Mouse (Mus musculus) liver, embryonic 11.5 days (tissue): ENCODE measurements around the gene Zfp148. TPM values are rescaled to one million over a fixed set of nuclear protein-coding genes. Genes with fewer than 3 reads are reported as not detected.

Source experiments
- ATAC-seq: fragments of 200-750 bp; cut with Nextera tagmentation; replicated peaks from 2 replicates; pipeline ENCODE4 v1.8.0; 2017; ENCODE audit warnings: moderate number of reproducible peaks, mild to moderate bottlenecking, moderate TSS enrichment, moderate library complexity; ENCODE audit not compliant: low FRiP score
- DNase-seq: peaks from one replicate; pipeline ENCODE4 v3.0.0-alpha.2; 2017; ENCODE audit warnings: low spot score
- H3K27ac ChIP-seq: fragments of 300-500 bp; sonication (generic); 2 replicates; pipeline ENCODE4 v1.5.1; 2014; ENCODE audit warnings: mild to moderate bottlenecking, low read depth, low read length, control low read depth
- H3K27me3 ChIP-seq: fragments of 300-500 bp; sonication (generic); replicated peaks from 2 replicates; pipeline ENCODE4 v1.6.1; 2014; ENCODE audit warnings: low read length, mixed read lengths; ENCODE audit not compliant: control insufficient read depth, insufficient read depth
- H3K36me3 ChIP-seq: fragments of 300-500 bp; sonication (generic); 2 replicates; pipeline ENCODE4 v1.6.1; 2014; ENCODE audit warnings: mild to moderate bottlenecking, low read length, moderate library complexity, mixed read lengths; ENCODE audit not compliant: control insufficient read depth, insufficient read depth
- H3K4me1 ChIP-seq: fragments of 300-500 bp; sonication (generic); replicated peaks from 2 replicates; pipeline ENCODE4 v1.6.1; 2014; ENCODE audit warnings: low read length, mixed read lengths; ENCODE audit not compliant: control insufficient read depth, insufficient read depth
- H3K4me2 ChIP-seq: fragments of 300-500 bp; sonication (generic); 2 replicates; pipeline ENCODE4 v1.6.1; 2014; ENCODE audit warnings: mild to moderate bottlenecking, control low read depth, moderate library complexity
- H3K4me3 ChIP-seq: fragments of 300-500 bp; sonication (generic); 2 replicates; pipeline ENCODE4 v1.5.1; 2014; ENCODE audit warnings: low read depth, low read length, control low read depth
- H3K9ac ChIP-seq: fragments of 300-500 bp; sonication (generic); 2 replicates; pipeline ENCODE4 v1.6.1; 2014; ENCODE audit warnings: low read depth, low read length, control low read depth
- H3K9me3 ChIP-seq: fragments of 300-500 bp; sonication (generic); 2 replicates; pipeline ENCODE4 v1.6.1; 2016; ENCODE audit warnings: low read length, inconsistent platforms, mixed read lengths; ENCODE audit not compliant: control insufficient read depth
- WGBS: fragments of 180-500 bp; shearing (Covaris S2); extraction: QIAGEN DNeasy Blood & Tissue Kit; methylation state at CpG from one replicate; pipeline ENCODE4 v1.1.7; 2014; 5-methylcytosine and 5-hydroxymethylcytosine counted together
- polyA plus RNA-seq: library from polyadenylated mRNA; unstranded; fragments of >200 nt; fragmentation: Nextera tagmentation; extraction: Ambion mirVana; gene quantifications from 2 replicates; pipeline ENCODE4 v1.2.1, GENCODE M21; 2014

Zfp148 gene
- polyA plus RNA-seq, 1 experiment from 2014 or later: 27.5 TPM

DNA sequence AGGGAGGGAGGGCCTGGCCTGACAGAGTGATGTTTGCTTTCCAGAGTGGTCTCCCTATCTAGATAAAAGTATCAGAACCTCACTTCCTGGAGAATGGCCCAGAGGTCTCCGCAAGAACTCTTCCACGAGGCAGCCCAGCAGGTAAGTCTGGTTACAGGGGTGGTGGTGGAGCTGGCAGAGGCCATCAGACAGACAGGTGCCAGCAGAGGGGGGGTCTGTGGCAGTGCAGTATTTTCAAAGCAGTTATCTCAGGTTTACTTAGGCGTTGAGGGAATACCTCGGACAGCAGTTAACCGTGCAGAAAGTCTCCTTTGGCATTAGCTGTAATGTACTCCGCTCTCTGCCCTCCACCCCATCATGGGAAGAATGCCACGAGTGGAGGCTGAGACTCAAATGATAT, 137.6 kb downstream of the Zfp148 start:
- Histone ChIP-seq H3K9ac (no peak overlapping the region), H3K27ac (no peak overlapping the region), H3K36me3 (no peaks in the 10 kb centered on the region), H3K9me3 (no peaks in the 10 kb centered on the region), H3K4me1 (no peaks in the 10 kb centered on the region), H3K4me3 (no peak overlapping the region), H3K27me3 (peaks cover 5% of the 10 kb centered on the region), H3K4me2 (no peak overlapping the region)
- no peak for DNase-seq
- ATAC-seq: no peak
- 62% methylated on average over 7 of the region's 7 CpGs for whole genome bisulfite sequencing

DNA sequence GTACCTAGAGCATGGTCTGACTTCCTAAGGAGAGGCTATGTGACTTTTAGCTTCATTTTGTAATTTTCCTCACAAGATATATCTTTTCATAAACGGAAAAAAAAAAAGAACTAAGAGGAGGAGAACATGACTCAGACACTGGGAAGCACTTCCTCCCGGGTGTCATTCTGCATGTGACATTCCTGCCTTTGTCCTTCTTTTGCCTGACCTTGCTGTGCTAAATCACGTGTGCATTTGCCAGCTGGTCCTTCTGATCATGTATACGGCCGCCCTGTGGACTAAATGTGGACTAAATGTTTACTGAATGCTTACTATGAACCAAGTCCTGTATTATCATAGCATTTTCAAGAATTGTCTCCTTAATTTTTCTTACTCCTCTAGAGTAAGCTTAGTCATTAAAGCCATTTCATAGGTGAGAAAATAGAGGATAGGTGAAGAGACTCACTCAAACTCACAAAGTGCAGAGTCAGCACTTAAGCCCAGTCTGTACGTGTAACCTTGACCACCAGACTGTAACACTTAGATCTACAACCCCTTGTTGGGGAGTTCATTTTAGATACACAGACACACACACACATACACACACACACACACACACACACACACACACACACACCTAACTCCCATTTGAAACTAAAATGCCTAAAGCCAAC, 139.4 kb downstream of the Zfp148 start:
- ATAC-seq (no peak), DNase-seq (no peak)
- Histone ChIP-seq H3K27me3 (peaks cover 5% of the 10 kb centered on the region), H3K4me1 (no peaks in the 10 kb centered on the region), H3K4me2 (no peak overlapping the region), H3K36me3 (no peaks in the 10 kb centered on the region), H3K9me3 (no peaks in the 10 kb centered on the region), H3K9ac (no peak overlapping the region), H3K27ac (no peak overlapping the region), H3K4me3 (no peak overlapping the region)
- WGBS: 71% methylated on average over 6 of the region's 6 CpGs

DNA sequence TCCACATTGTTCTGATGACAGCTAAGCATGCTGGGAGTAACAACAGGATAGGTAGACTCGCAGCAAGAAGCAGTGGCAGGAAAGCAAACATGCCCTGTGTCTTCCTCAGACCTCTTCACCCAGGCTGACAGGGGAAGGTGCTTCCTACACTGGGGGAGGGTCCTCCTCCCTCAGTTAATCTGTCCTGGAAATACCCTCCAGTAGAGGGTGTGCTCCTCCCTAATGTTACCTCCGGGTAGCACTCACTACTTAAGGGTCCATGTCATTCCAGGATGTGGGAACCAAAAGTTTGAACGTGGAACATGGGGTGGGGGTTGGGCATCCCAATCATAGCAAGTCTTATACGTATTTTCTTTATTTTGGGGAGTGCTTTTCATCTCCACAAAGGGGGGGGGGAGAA, 141.9 kb downstream of the Zfp148 start:
- no peak for DNase-seq
- Histone ChIP-seq H3K27me3 (peaks cover under 1% of the 10 kb centered on the region; the same call in 1 of the 2 replicates), H3K9ac (no peak overlapping the region), H3K36me3 (no peaks in the 10 kb centered on the region), H3K4me1 (no peaks in the 10 kb centered on the region), H3K4me2 (no peak overlapping the region), H3K4me3 (no peak overlapping the region), H3K27ac (no peak overlapping the region), H3K9me3 (no peaks in the 10 kb centered on the region)
- no peak for ATAC-seq
- WGBS: 40% methylated on average over 4 of the region's 4 CpGs

DNA sequence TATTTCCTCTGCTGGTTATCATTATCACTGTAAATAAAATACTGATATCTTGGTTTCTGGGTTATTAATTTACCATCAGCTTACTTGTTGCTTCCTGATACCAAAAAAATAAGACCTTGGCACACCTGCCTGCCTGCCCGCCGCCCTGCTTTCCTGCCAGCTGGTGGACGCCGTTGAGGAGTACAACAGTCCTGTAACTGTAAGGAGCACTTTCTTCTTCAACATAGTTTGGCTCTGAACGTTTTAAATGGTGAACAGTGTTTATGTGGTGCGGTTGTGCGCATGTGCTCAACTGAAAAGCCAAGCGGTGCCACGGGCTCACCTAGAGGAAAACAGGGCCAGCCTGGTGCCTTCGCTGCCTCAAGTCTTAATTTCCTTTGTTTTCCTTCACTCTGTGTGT, 142.9 kb downstream of the Zfp148 start:
- WGBS: 86% methylated on average over 10 of the region's 10 CpGs

DNA sequence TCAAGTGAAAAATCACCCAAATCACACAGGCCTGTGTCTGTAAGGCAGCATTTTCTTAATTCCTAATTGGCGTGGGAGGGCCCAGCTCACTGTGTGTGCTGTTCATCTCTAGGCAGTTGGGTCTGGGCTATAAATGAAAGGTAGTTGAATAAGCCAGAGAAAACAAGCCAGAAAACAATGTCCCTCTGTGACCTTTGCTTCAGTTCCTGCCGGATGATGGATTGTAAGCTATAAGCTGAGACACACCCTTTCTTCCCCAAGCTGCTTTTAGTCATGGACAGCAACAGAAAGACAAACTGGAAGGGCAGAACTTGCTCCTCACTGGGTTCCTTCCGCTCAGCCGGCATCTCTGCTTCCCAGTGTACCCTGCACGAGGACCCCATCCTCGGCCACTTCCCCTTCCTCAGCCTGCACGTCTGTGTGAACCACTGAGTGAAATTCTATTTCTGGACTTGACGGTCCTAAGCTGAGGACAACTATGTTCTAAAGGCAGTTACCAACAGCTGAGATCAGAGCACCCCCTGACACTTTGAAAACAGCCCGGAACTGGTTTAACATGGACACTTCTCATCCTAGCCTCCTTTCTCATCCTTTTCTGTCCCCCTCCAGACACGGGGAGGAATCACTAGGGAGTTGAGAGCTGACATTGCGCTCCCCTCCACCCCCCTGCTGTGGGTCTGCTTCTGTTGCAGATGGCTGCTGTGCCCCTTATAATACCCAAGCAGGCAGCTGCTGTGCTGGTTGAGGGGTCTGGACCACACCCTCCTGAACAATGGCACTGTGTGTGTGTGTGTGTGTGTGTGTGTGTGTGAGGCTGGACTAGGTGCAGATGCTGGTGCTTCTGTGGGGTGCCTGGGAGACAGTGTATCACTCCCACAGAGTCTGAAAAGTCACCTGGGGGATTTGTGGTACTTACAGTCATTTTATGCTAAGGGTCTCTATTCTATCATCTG, 149.1 kb downstream of the Zfp148 start:
- 67% methylated on average over 11 of the region's 11 CpGs for WGBS
- Histone ChIP-seq H3K9me3 (no peaks in the 10 kb centered on the region), H3K27me3 (no peaks in the 10 kb centered on the region), H3K4me2 (no peak overlapping the region), H3K4me3 (no peak overlapping the region), H3K27ac (no peak overlapping the region), H3K4me1 (no peaks in the 10 kb centered on the region), H3K36me3 (no peaks in the 10 kb centered on the region), H3K9ac (no peak overlapping the region)
- no peak for DNase-seq
- no peak for ATAC-seq

More for the DNA sequence above, 142.9 kb downstream of the Zfp148 start:
- Histone ChIP-seq H3K9ac (no peak overlapping the region), H3K4me1 (no peaks in the 10 kb centered on the region), H3K9me3 (no peaks in the 10 kb centered on the region), H3K4me2 (no peak overlapping the region), H3K36me3 (no peaks in the 10 kb centered on the region), H3K4me3 (no peak overlapping the region), H3K27ac (no peak overlapping the region), H3K27me3 (no peaks in the 10 kb centered on the region)
- ATAC-seq: no peak
- DNase-seq: no peak

DNA sequence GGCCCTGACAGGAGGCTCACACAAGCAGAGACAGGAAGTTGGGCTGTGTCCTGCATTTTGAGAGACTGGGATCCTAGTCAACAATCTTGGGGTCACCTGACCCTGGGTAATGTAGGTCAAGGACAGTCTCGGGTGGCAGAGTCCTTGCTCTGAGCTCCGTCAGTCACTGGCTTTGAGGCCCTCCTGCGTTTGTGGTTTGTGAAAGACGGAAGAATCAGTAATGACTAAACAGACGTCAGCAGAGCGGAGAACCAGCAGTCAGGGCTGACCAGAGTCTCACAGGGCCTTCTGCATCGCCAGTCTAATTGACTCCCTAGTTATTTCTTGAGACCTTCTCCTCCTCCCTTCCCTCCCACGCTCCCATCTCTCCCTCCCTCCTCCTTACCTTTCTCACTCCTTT, 150.5 kb downstream of the Zfp148 start:
- DNase-seq (no peak), ATAC-seq (no peak)
- no peak overlapping the region for H3K27ac ChIP-seq
- no peak overlapping the region for H3K4me3 ChIP-seq
- no peak overlapping the region for H3K9ac ChIP-seq
- H3K27me3 ChIP-seq: no peaks in the 10 kb centered on the region
- H3K9me3 ChIP-seq: no peaks in the 10 kb centered on the region
- no peaks in the 10 kb centered on the region for H3K36me3 ChIP-seq
- WGBS: 60% methylated on average over 8 of the region's 8 CpGs
- H3K4me2 ChIP-seq: no peak overlapping the region
- H3K4me1 ChIP-seq: no peaks in the 10 kb centered on the region

DNA sequence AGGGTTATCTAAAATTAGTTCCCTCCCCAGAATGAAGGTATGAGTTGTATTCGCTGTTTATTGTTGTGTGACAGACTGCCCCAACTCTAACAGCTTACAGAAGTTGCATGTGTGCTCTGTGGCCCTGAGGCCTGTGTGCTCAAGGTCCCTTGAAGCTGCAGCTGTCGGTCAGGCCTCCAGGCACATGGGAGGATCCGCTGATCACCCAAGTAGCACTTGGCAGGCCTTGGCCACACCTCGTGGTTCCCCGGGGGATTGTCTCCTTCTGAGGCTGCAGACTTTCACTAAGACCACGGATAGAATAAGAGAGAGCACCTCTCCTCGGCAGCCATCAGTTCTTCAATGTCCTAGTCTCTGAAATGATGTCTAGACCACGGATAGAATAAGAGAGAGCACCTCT, 155.8 kb downstream of the Zfp148 start:
- Histone ChIP-seq H3K27ac (no peak overlapping the region), H3K36me3 (no peaks in the 10 kb centered on the region)

DNA sequence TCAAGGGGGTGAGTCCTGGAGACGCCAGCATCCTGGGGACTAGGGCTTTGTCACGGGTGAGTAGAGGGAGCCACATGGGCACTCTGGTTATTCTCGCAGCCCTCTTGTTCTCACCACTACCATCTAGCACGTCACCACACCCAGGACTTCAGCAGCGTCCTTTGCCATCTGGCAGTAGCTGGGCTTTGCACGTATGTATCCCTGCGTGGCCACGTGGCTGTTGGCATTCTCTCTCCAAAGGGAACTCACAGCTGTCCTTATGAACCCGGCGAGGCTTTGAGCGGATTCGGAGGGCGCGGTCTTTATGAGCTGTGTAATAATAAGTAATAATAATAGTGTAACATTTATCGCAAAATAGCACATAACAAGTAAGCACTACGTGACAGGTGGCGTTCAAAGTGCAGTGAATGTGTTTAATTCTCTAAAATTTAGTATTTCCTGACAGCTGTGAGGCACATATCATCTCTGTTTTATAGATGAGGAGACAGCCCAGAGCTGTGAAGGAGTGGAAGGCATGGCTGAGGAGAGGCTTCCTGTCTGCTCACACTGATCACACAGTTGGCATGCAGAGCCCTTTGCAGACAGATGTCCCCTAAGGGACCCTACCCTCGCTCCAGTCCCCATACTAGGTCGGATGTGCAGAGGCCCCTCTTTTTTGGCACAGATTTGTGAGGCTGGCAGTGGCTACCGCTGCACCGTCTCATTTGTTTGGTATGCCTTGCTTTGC, 157.0 kb downstream of the Zfp148 start:
- Histone ChIP-seq H3K27me3 (no peaks in the 10 kb centered on the region), H3K4me2 (no peak overlapping the region), H3K4me1 (no peaks in the 10 kb centered on the region), H3K4me3 (no peak overlapping the region), H3K9ac (no peak overlapping the region), H3K27ac (no peak overlapping the region), H3K36me3 (no peaks in the 10 kb centered on the region), H3K9me3 (no peaks in the 10 kb centered on the region)
- ATAC-seq (no peak), DNase-seq (no peak)
- 85% methylated on average over 21 of the region's 21 CpGs for WGBS

More for the DNA sequence above, 155.8 kb downstream of the Zfp148 start:
- Histone ChIP-seq H3K9me3 (no peaks in the 10 kb centered on the region), H3K4me1 (no peaks in the 10 kb centered on the region), H3K9ac (no peak overlapping the region), H3K4me3 (no peak overlapping the region), H3K27me3 (no peaks in the 10 kb centered on the region), H3K4me2 (no peak overlapping the region)
- no peak for ATAC-seq
- no peak for DNase-seq
- 68% methylated on average over 8 of the region's 8 CpGs for WGBS
